Mouse (Mus musculus): ENCODE data around the gene Gm47985. TPM values are rescaled to one million over a fixed set of nuclear protein-coding genes. Genes with fewer than 3 reads are reported as not detected.
"Not testable (repeated sequence)": the region's sequence is repeated elsewhere in the genome, so short reads cannot be mapped to it uniquely, and the experiment has no call there.

Gm47985 gene
- total RNA-seq (2021) = not detected
- long read RNA-seq, experiment 1 = 0 reads
- long read RNA-seq, experiment 2 = 0 reads

DNA sequence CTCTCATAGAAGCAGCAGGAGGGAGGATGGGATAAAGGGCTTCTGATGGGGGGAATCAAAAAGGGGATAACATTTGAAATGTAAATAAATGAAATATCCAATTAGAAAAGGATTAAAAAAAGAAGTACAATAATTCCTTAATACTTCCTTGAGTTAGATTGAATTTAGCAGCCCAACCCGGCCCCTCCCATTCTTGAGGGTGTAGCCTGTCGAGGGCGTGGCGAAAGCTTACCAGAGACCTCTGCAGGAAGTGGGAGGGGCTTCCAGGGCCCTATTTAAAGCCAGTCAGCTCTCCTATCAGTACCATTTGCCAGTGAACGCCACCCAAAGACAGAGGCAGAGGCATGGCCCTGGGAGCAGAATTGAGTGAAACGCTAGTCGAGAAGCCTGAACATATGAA is at the start of gene Gm47985:
Gene Gm47985 (plus strand): TSS at position 272 of the 400 bp plus-strand sequence.
- DNase-seq (ENCODE audit: low spot score in 2 of 2); H3K27ac ChIP-seq; H3K4me3 ChIP-seq: not testable (repeated sequence)

DNA sequence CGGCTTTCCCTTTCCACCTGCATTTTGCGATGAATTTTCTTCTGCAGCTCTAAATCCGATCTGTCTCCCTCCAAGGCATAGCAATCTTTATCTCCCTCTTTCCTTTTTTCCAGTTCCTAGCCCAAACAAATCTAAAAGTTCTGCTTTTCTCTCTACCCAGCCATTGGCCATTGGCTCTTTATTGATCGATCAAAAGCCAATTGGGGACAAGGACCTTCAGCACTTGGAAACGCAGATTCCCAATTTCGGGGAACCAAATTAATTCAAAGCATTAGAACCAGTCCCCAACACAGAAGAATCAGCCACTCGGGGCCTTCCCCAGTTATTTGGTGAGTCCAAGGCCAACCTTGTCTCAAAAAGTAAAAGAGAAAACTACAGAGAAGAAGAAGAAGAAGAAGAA is 49.7 kb upstream of the Gm47985 start:
- DNase-seq (ENCODE audit: low spot score in 2 of 2) = no peak
- H3K27ac ChIP-seq = no peak overlapping the region
- no peak overlapping the region for H3K4me3 ChIP-seq
- TF ChIP-seq CTCF (conservative IDR thresholded peaks at IDR 0.05) = no peak

DNA sequence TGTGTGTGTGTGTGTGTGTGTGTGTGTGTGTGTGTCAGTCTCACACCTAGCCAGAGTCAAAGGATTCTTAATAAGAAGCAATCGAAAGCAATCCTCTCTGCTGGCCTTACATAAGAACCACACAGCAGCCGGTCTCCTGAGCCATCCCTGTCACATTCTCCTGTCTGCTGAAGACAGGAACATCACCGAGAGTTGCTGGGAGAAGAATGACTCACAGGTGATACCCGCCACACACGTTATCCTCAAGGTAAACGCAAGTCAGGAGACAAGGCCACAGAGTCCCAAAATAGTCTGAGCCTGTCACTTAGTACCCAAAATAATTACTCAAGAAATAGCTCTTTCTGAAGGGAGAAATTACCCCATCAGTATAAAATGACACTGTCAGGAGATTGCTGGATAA is 43.9 kb upstream of the Gm47985 start:
- no peak overlapping the region for H3K27ac ChIP-seq
- DNase-seq (ENCODE audit: low spot score in 2 of 2) = no peak
- TF ChIP-seq CTCF (conservative IDR thresholded peaks at IDR 0.05) = no peak
- no peak overlapping the region for H3K4me3 ChIP-seq

DNA sequence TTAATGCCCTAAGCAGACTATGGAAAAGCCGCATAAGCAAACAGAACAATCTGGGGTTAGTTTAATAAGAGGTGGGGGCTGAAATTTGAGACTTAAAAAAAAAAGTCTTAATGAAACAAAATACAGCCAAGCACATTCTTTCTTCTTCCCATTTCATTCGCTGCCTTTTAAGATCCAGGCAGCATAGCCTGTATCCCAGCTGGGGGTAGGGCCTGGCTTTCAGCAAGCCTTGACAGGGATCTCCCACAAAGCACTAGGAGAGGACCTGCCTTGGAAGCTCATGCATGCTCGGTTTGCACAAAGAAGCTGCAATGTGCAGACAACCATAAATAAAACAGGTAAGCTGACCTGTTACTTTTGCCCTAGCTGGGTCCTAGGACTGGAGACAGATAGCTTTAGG is 41.4 kb upstream of the Gm47985 start:
- TF ChIP-seq CTCF (conservative IDR thresholded peaks at IDR 0.05) = no peak
- Histone ChIP-seq H3K4me3 (no peak overlapping the region), H3K27ac (no peak overlapping the region)
- no peak for DNase-seq (ENCODE audit: low spot score in 2 of 2)

DNA sequence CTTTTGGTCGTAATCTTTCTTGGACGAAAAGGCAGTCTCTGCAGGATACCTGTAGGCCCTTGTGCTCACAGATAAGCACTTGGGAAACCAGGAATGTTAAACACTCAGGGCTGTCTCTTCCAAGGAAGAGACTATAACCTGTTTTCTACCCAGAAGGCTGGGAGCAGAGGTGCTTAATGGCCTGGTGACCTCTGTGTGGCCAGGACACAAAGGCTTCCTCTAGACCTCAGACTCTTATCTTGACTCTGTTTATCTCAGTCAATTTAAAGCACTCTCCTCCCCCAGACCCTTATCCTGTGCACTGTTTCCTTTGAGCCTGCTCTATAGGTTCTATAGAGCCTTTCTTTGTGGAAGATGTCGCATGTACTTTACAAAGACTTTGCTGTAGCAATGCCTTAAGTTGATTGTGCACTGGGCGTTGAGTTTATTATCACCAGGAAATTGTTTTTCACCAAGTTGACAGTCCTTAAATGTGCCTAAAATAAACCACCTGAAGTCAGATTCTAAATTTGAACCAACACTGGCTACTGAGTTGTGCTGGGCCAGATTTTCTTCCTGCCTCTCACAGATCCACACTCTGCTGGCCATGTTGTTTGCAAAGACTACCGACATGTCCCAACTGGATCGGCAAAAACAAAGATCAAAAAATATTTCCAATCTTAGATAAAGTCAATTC is 37.7 kb upstream of the Gm47985 start:
- TF ChIP-seq CTCF (conservative IDR thresholded peaks at IDR 0.05) = no peak
- no peak for DNase-seq (ENCODE audit: low spot score in 2 of 2)
- no peak overlapping the region for H3K27ac ChIP-seq
- no peak overlapping the region for H3K4me3 ChIP-seq

DNA sequence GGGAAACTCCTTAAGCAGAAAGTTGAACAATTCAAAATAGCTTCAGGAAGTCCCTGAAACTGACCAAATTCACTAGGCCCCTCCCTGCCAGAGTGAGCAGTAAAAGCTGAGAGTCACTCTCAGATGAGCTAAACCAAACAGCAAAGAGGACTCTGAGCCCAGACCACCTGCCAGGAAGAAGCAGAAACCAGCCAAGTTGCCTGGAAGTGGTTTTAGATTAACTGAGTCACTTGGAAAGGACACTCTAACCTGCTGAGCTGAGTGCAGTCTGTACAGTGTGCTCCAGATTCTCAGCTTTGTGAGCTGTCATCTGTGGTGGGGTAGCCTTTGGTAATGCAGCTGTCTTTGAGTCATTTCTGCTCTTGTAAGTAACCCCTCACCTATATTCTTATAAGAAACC is 34.5 kb upstream of the Gm47985 start:
- no peak overlapping the region for H3K4me3 ChIP-seq
- no peak for DNase-seq (ENCODE audit: low spot score in 2 of 2)
- H3K27ac ChIP-seq = no peak overlapping the region
- no peak for TF ChIP-seq CTCF (conservative IDR thresholded peaks at IDR 0.05)

DNA sequence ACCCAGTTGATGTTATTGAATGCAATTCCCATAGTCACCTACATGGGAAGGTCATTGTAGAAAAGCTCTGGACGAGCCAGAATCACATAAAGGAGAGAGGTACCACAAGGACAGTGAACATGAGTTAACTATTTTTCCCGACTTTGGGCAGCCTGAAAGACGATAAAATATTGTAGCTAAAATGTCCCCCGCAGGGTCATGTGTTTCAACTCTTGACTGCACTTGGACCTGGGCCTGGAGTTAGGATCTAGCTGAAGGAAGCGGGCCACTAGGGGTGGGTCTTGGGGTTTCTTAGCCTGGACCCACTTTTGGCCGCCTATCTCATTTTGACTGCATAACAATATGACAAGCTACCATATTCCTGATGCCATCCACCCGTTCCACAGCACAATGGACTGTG is 32.1 kb upstream of the Gm47985 start:
- TF ChIP-seq CTCF (conservative IDR thresholded peaks at IDR 0.05) = no peak

DNA sequence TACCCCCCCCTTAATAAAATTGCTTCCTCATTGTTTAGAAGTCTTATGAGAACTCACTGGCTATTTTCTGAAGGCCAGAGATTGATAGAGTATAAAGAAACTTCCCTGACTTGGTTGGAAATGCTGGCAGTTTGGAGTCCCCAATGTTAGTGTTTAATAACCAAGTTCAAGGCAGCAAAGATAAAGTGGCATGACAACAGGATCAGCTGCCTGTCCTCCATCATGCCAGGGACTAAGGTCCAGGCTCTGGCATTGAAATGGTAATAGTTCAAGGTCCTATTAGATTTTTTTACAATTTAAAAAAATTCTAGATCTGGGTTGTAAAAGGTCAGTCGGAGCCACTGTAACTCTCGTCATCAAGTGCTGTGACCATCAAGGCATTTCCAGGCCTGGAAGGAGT is 31.2 kb upstream of the Gm47985 start:
- H3K4me3 ChIP-seq = no peak overlapping the region
- TF ChIP-seq CTCF (conservative IDR thresholded peaks at IDR 0.05) = no peak
- H3K27ac ChIP-seq = no peak overlapping the region
- no peak for DNase-seq (ENCODE audit: low spot score in 2 of 2)

More for the DNA sequence above, 32.1 kb upstream of the Gm47985 start:
- Histone ChIP-seq H3K4me3 (no peak overlapping the region), H3K27ac (no peak overlapping the region)
- DNase-seq (ENCODE audit: low spot score in 2 of 2) = no peak

DNA sequence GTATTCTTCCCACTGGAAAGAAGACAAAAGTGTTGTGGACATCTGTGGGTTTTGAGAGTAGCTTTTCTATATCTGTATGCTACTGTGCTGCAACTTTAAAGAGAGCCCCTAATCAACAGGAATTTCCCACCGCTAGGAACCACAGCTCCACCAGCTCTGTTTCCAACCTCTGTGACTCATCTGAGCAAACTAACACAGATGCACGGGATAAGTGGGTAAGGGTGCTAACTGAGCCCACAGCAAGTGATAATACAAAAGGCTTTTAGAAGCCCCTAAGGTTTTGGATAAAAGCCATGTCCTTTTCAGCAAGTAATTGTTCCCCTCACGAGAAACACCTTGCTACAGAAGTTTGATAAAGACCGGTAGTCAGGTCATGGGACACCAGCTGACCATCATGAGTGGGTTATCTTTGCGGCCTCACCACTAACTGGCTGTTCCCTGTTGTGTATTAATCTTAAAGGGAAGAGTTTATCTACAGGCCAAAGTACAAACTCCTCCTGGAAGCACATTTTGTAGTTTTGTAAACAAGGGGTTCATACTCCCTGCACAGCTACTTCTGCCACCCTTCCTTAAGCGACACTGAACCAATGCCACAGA is 29.2 kb upstream of the Gm47985 start:
- DNase-seq (ENCODE audit: low spot score in 2 of 2) = no peak
- H3K27ac ChIP-seq = no peak overlapping the region
- TF ChIP-seq CTCF (conservative IDR thresholded peaks at IDR 0.05) = no peak
- H3K4me3 ChIP-seq = no peak overlapping the region

DNA sequence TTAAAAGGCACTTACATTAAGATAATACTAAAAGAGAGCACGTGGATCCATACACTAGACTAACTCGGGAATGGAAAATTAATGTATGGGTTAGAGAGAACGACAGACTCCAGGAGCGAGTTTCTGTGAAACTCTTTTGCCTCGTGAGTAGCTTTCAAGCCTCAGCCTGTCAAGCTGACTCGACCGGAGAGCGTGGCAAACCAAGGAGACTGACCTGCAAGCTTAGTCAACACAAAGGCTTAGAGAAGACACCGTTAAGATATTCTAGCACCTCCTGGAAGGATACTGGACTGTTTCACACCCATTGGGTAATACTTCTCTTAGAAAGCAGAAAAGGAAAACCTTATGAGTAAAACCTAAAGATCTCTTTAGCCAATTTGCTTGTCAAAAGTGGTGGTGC is 28.2 kb upstream of the Gm47985 start:
- H3K27ac ChIP-seq; H3K4me3 ChIP-seq; DNase-seq (ENCODE audit: low spot score in 2 of 2): not testable (repeated sequence)

DNA sequence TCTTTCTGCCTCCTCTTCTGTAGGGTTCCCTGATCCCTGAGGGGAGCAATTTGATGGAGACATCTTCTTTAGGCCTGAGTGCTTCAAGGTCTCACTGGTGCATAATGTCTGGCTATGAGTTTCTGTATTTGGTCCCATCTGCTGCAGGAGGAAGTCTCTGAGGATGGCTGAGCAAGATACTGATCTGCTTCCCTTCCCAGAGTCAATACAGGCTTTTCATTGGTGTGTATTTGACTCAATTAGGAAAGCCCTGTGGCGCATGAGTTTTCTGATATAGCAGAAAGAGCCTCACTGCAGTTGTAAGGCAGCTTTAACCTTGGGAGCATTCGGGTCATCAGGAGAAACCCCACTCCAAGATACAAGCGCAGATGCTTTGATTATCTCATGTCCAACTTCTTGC is 26.2 kb upstream of the Gm47985 start:
- TF ChIP-seq CTCF (conservative IDR thresholded peaks at IDR 0.05) = no peak
- H3K4me3 ChIP-seq = no peak overlapping the region
- DNase-seq (ENCODE audit: low spot score in 2 of 2) = no peak

DNA sequence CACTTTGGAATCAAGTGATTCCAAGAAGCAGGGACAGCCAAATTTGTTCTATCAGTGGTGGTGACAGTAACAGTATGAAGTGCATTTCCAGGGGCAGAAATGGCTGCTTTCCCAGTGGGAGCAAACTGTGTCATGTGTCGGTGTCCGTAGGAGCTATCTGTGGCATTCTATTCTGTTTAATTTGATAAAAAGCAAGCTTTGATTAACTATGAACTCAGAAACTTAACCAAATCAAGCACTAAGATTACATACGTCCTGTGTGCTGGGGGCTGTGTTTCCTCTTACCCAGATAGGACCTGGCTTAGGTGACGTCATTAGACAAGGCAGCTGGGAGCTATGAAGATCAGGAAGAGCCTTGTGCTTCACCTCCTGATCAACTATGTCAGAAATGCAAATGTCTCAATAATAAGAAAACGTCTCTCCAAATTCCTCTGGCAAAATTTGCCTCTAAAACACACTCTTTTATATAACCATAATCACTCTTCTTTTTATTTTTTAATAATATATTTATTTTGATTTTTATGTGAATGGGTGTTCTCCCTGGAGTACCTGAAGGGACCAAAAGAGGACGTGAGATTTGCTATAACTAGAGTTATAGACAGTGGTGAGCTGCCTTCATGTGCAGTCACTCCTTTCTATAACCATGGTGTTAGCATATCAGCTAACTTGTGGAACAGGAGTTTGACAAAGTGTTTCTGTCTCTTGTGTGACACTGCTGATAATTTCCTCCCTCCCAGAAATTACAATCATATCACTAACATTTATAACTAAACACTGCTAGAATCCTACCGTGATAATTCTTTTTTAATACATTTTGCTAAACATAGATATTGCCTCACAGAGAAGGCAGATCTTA is 25.3 kb upstream of the Gm47985 start:
- Histone ChIP-seq H3K27ac (no peak overlapping the region), H3K4me3 (no peak overlapping the region)
- DNase-seq (ENCODE audit: low spot score in 2 of 2) = no peak
- TF ChIP-seq CTCF (conservative IDR thresholded peaks at IDR 0.05) = no peak

More for the DNA sequence above, 26.2 kb upstream of the Gm47985 start:
- H3K27ac ChIP-seq = no peak overlapping the region
